Mouse (Mus musculus) lung, adult 2 months (tissue): ENCODE data around the gene Ercc2.

ENCODE experiments used
- CTCF ChIP-seq: fragments of 200-500 bp; IDR thresholded peaks from 2 replicates; pipeline ENCODE4 v1.5.1; 2011; ENCODE audit warnings: mild to moderate bottlenecking, low read length, control low read depth; ENCODE audit not compliant: insufficient read depth
- POLR2A ChIP-seq: fragments of 200-500 bp; IDR thresholded peaks from 2 replicates; pipeline ENCODE4 v1.6.1; 2011; ENCODE audit warnings: low read depth, mild to moderate bottlenecking, control low read depth, low read length, borderline replicate concordance; ENCODE audit errors: extremely low read depth

GRCm38 (mm10) chr7:19360944-19361343, 20.9 kb upstream of the Ercc2 start:
- TF ChIP-seq CTCF (no peak), POLR2A (peak; percentile 55; the same call in 1 of the 2 replicates)
